Mouse (Mus musculus): ENCODE measurements at regions not wholly inside any gene's neighbourhood (a gene's known extent, or its start where the extent isn't known, plus 50 kb on each side); places are given as distances from the start of the nearest gene placed in this dataset.

DNA sequence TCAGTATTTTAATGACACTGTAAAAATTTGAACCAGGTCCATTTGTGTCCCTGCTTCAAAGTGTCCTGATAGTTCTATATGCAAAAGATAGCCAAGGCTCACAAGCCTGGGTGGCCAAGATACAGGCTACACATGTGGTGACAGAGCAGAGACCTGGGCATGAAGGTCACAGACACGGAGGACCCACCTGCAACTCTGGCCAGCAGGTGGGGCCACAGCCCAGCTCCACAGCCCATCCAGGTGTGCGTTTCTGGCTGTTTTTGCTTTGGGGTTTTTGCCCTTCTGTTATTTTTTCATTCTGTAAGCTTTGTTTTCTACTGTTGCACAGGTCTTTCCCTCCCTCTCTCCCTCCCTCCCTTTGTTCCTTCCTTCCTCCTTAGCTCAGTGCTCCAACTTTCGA is 399.4 kb upstream of the Rora start:
- DNase-seq = peak; percentile 40

DNA sequence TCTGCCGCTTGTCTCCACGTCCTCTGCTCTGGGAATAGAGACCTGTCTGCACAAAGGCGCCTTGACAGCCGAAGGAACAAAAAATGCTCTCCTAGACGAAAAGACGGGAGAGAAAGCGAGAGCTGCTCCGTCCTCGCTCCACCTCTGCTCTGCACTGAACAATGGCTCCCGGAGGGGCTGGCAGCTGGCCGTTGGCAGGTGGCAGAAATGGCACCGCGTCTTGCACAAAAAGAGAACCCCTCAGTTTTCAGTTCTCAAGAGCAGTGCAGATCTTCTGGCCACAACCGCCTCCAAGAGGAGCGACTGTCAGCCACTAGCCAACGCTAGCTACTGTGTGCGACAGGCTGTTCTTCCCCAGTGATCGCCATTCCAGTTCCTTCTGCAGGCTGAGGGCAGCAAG is 385.0 kb upstream of the Rora start:
- DNase-seq = no peak

DNA sequence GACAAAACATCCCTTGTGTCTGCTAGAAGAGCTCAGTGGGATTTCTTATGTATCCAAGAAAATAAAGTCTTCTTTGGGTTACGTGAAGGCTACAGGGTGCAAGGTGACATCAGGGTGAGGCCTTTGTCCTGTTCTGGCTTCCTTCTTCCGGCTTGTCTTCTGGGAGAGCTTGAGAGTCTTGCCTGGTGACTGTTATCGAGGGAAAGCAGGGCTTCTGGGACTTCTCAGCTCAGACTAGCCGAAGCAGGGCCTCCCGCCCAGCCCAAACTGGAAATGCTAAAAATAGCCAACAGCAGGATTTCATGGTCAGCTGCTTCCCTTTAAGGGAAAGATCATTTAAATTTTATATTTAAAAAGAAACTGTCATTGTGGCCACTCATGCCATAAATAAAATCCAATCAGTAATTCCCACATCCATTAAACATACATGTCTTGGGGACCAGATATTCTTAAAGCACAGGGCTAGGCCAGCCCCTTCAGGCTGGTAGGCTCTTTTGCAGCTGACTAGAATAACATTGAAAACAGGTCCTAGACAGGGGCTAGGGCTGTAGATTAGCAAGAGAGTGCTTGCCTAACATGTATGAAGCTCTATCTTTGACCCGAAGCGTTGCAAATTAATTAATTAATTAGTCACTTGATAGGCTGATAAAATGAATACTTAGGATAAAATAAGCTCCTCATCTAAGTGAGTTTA is 351.2 kb upstream of the Rora start:
- DNase-seq = peak; percentile 39

DNA sequence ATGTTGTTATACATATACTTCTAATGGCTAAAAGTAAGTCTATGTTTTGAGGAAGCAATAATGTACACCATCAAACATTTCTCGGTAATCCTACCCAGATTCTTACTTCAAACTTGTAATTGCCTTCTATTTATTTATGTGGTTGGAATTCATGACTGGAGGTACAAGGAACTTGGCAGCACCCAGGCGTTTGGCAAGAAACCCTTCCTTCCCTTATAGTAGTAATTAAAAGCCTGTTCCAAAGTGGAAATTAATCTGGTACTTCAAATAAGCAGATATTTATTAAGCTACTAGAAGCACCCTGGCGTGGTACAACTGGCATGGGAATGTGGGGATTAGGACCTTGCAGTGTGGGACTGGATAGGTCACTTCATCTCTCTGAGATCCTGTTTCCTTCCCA is 322.9 kb upstream of the Rora start:
- no peak for DNase-seq

DNA sequence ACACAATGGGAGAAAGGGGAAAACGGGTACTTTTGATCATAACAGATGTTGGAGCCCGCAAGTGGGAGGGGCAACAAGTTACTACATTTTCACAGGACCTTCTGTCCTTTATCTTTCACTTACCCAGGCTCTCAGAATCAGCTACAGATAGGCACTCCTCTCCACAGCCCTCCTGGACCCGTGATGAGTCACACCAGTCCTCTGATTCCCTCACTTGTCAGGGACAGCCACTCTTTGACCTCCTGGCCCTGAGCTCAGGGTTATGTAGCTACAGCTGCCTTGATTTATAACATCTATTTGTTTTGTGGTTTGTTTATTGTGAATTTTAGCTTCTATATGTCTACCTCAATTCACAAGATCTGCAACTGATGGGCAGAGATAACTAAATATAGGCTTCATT is 312.7 kb upstream of the Rora start:
- peak; percentile 38 for DNase-seq

DNA sequence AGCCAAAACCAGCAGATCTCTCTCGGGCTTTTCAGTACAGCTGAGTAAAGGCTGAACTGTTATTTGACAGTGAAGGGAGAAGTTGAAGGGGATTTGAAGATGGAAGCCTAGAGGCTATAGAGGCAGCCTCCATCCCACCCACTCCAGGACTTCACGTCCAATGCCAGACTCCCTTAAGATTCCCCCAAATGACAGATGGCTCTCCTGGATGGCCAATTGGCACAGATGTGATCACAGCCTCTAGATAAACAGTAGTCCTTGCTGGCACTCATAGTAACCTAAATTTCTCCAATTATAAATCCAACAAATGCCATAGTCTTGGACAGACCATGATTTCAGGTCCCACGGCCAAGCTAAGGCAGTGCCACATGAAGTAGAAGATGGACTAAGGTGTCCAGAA is 312.1 kb upstream of the Rora start:
- no peak for DNase-seq

DNA sequence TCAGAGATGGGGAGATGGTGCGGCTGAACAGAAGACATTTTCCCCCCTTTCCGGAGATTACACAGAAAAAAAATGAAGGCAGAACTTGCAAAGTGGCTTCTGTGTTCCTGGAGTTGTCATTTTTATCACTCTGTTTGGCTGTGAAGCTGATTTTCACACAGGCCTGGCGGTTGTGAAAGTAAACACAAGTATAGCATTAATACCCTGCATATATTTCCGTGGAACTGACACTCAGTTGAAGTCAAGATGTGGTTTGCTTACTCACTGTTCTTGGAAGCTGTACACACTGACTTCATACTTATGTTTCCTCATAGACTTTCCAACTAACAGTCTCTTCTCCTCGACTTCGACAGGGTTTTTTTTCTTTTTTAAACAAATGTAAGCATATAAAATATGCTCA is 306.2 kb upstream of the Rora start:
- no peak for DNase-seq

DNA sequence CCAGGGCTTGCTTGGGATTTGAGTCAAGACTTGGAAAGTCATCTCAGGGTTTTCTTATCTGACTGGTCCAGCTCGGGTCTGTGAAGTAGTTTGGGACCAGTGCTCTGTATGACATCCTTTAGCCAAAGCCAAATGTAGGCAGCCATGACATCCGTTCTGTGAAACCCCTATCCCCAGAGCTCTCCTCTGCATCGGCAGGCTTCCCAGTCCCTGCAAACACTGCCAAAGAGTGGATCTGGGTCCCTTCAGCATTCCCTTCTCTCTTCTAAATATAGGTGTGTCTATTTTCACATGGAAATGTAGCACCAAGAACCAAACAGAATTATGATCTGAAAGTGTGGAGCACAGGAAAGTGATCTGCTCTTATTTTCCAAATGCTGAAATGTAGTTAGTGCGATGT is 302.1 kb upstream of the Rora start:
- no peak for DNase-seq

DNA sequence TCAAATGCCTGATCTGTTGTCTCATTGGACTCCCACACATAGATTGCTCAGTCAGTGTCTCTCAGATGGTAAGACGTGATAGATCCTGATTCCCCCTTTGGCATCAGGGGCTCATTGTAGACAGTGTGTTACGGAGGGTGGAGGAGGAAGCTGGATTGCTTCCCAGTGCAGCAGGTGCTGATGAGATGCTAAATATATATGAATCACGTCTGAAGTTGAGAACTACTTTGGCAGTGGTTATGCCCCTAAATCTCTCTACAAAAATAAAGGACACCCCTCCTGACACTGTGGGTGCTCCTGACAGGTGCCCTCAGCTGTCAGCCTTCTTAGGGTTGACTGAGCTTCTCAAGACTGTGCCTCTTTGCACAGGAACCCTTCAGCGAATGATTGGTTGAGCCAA is 299.1 kb upstream of the Rora start:
- no peak for DNase-seq

DNA sequence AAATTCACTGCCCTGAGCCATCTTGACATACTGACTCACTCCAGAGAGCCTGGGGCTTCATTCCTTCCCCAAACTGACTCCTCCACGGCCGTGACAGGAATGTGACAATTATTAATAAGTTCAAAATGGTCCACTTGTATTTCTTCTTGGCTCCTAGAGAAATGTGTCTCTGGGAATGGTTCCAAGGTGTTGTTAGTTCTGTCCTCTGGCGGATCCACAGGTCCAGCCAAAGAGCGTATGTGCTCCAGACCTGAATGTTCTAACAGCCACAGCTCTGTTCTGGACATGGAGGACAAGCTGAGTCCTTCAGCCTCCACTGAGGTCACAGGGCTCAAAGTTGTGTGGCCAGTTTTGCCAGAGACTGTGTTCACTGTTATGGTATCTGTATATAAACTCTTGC is 297.5 kb upstream of the Rora start:
- DNase-seq = no peak

DNA sequence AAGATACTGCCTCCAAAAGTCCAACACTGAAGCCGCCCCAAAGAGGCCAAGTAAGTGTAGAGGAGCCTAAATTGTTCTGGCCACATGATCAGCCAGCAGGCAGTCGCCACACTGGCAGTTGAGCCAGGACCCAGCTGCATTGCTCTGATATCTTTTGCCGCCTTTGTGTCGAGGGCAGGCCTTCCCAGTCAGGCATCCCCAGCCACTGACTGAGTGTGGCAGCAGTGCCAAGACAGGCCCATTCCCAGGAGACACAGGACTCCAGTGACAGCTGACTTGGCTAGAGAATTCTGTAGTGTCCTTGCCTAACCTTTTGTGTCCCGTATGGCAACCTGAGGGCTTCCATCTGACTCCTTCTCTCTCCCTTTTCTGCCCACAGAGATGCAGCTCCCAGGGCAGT is 296.4 kb upstream of the Rora start:
- peak; percentile 51 for DNase-seq

DNA sequence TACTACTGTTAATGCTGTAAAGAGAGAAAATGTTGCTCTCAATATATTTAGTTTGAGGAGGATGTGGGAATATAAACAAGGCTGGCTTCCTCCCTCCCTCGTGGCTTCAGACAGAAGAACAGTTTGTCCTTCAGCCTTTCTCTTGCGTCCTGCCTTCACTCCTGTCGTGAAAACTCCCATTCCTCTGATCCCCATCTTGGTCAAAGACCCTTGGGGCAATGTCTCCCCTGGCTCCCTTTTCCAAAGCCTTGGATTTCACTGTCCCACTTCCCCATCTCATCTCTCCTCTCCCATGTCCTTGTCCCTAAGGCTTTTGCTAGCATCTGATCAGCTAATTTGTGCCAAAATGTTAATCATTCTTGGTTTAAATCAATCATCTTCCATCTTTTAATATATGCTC is 286.6 kb upstream of the Rora start:
- DNase-seq = no peak

DNA sequence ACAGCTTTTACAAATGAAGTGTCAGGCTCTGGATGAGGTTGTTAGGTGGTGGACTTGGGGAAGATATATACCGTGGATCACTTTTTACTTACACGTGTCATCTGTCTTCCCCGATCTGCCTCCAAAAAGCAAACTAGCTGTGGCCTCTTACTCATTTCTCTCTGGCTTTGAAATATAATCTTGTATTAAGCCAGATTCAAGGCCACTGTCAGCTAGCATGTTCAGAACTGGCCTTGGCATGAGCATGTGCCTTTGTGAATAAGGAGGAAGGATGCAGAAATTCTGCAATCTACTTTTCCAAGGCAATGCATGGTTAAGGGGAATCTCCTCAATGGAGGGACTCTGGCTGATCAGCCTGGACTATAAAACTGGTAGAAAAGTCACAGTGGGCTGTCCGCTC is 286.0 kb upstream of the Rora start:
- peak; percentile 27 for DNase-seq

DNA sequence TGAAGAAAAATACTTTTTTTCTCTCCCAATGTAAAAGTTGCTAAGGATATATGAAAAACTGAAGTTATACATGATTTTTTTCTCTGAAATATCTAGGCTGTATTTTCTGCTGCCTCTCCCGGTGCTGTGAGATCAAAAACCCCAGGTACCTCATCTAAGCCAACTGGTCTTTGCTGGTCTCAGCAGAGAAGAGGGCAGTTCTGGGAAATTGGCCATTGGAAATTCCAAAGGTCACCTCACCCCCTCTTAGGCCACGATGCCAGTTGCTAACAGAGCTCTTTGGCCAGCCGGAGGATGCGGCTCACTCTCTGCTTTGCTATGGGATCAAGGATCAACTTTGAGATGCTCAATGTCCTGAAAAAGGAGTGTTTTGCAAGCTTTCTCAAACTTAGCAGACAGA is 280.9 kb upstream of the Rora start:
- DNase-seq = no peak

DNA sequence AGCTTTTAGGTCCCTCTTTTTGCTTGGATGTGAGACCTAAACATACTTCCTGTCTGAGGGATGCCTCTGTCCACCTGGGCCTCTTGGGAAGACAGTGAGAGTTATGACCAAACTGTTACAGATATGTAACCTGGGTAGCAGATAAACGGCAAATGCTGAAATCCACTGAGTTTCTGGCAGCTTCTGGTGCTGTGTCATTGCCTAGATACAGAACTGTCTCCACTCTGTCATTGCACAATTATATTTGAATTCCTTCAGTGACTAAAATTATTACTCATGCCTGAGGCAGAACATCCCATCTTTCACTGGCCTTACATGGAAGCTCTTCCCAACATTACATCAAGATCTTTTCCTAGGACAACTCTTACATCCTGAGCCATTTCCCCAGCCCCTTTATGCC is 277.4 kb upstream of the Rora start:
- DNase-seq = no peak

DNA sequence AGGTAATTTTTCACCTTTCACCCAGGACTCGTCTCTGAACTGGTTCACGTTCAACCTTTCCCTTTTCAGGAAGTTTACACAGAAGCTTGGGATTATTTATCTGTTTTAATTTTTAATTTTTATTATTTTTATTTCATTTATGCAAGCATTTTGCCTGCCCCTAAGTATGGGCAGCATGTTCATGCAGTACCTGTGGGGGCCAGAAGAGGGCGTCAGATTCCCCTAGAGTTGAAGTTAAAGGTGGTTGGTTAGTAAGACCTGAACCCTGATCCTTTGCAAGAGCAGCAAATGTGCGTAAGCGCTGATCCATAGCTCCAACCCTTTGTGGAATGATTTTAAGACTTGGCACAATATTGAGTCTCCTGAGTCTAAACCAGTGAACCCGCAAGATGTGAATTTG is 271.7 kb upstream of the Rora start:
- peak; percentile 39 for DNase-seq

DNA sequence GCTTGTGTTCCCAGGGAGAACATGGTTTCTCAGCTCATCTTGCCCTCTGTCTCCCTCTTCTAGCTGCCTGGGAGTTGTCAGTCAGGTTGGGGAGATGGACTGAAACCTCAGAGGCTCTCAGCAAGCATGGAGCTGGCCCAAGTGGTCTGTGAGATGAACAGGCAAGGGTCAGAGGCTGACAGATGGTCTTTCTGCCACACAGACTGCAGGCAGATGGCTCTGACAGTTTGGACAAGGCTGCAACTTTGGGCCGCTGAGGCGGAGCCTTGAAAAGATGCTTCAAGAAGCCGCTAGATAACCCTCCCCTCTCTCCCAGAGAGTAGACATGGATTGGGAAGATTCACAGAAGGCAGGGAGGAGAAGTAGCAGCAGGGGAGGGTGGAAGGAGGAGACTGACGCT is 252.7 kb upstream of the Rora start:
- DNase-seq = no peak

DNA sequence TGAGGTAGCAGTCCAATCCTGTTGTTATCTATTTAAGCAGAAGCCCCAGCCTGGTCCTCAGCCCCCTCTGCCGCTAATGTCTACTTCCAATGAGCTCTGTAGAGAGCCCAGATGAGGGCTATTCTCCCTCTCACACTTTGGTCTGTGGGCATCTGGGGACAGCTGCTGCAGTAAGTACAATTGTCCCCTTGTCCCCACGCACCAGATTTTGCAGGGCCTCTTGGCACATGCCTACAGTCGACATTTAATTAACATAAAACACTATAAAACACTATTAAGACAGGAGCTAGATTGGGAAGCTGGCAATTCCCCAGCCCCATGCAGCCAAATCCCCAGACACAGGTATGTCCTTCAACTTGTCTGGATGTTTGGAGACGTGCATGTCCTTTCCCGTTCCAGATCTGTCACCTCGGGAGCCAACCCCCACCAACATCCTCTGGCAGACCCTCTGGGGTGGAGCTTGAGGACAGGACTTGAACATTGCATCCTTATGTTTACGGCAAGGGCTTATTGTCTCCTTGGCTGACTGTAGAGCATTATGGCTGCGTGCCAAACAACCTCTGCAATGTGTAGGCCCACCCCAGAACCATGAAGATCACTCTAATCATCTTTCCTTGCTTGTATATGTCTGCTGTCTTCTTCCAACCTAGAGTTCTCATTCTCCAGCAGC is 251.3 kb upstream of the Rora start:
- peak; percentile 25 for DNase-seq

DNA sequence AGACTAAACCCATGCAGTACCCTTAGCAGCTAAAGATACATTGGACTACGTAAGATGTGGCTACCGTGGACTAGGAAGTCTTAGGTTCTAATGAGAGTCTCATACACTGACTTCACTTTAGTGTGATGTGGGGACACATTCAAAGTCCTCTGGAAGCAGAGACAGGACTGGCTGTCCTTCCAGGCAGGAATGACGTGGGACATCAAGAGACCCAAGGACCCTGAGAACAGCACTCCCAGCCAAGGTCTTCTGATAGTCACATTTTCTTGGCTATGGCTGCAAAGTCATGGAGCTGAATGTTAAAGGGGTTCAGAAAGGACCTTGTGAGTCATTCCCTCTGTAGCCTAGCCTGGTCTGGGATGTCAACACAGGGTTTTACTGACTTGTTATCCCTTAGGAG is 250.6 kb upstream of the Rora start:
- DNase-seq = peak; percentile 54

DNA sequence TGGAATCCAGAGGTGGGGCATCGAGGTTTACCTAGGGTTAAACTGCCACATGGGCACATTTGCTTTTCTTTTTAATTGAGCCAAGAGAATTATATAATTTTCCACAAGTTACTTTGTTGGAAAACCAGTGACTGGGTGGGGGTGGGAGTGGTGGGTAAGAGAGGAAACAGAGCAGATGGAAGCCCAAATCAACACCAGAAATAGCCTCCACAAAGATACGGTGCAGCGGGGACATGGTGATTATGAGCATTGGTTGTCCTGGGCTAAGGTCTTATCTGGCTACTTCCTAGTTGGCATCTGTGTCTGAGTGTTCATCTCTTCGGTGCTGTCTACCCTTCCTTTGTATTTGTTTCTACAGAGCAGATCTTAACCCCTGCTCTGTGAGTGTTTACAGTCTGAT is 250.1 kb upstream of the Rora start:
- no peak for DNase-seq

DNA sequence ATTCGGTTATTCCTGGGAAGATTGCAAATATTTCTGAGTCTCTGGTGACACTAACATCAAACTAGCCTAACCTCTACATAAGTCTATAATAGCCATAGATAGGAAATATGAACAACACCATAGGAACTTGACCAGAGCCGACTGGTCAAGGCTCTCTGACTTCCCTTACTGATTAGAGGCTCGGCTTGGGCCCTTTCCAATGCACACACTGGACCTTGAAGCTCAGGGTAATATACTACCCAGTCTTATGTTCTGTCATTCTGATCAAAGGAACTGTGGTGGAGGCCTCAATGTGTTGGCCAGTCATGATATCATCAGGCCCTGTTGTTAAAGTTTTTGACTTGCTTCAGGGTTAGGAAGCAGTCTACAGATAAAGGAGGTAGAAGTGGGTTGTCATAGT is 243.8 kb upstream of the Rora start:
- peak; percentile 71 for DNase-seq

DNA sequence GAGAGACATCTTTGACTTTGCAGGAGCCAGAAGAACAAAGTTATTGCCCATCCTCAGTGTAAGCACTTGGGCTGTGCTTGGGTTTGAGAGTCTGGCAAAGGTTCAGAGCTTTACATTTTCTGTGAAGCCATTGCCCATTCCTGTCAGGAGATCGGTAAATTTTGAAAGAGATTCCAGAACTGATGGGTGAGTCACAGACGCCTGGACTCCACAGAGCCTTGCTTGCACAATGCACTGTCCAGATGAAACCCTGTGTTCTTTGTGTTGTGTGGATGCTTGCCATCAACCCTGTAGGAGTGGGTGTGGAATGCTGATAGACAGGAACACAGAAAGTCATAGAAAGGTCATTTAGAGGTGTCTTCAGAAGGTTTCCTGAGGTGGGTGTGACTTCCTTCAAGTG is 227.3 kb upstream of the Rora start:
- peak; percentile 38 for DNase-seq

DNA sequence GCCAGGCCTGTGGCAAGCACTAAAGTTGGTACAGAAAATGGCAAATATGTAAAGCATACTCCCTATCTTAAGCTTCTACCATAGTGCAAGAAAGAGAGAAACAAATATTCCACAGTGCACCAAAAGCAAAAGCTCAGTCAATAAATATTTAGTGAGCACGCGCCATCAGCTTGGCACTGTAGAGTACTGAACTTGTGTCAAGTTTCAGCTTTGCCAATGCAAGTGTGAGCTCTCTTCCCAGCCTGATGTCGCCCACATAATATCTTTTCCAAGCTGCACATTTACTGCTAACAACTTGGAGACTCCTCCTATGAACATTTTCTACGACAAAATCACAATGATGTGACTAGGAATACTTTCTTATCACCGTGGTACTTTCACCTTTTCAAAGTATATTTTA is 190.8 kb upstream of the Rora start:
- no peak for DNase-seq

DNA sequence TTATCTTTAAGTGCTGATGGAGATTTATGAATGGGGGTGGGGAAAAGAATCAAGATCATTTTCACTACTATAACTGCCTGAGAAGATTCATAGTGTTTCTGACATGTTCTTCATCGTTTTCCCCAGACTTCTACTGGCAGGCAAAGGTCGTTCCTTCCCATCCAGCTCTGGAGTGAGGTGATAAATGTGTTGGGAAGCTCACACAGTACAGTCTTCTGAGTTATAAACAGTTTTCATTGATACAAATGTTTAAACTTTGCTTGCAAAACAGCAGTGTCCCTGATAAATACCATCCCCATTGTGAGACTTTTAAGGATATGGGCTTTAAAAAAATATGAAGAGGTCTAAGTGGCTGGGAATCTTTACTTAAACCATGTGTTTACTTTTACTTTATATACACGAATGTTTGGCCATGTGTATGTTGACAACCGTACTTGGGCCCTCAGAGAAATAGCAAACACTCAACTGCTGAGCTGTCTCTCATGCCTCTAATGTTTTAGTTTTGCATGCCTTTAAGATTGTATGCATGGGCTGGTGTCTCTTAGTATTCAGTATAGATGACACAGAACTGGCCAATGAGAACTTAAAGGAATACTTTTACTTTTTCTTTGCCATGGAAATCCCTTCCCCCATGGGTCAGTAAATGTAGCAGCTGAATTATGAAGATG is 189.8 kb upstream of the Rora start:
- no peak for DNase-seq

Data from adrenal gland, postnatal 10 days (tissue).